In the genomic region with DNA sequence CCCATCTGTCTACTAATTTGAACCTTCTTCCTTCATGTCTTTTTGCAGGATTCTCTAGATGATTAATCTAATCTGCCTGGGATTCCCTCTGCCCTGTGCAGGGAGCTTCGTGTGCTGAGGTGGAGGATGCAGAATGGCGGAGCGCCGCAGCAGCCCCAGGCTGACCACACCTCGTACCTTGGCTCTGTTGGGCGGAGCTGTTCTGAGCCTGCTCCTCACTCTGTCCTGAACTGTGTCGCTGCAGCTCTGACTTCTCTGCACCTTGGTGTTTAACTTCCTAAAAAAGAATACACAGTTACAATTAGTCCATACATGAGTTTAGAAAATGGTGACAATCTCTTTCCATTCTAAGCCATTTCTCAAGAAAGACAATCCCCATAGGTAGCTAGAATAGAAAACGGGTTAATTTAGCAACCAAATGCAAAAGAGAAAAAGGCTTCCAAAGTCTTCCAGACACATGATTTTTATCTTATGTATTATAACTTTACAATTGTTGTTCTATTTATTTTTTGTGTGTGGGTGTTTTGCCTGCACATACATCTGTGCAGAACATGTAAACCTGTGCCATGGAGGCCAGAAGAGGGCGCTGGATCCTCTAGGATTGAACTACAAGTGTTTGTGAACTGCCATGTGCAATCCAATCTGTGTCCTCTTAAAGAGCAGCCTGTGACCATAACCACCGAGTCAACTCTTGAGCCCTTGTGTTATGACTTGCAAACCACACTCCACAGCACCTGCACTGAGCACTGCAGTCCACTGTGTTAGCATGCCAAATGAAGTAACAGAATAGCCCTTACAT, we compare ENCODE assay signal across 7 mouse cellular contexts. TPM values are rescaled to one million over a fixed set of nuclear protein-coding genes. Genes with fewer than 3 reads are reported as not detected.
DNase-seq lines count a peak whose midpoint lies in the region; ATAC-seq and TF ChIP-seq lines count a peak whose summit lies in the region.

No protein-coding gene starts in this region.

- DNase-seq in urinary bladder, postnatal 14 days (ENCODE audit: low spot score): peak; percentile 77
- no peak for DNase-seq in urinary bladder, adult 2 months (ENCODE audit: low spot score)
- peak; percentile 79 for DNase-seq in adrenal gland, postnatal 25 days
- DNase-seq in embryonic facial prominence, embryonic 11.5 days (ENCODE audit: low spot score): peak; percentile 57
- DNase-seq in hindbrain, postnatal 0 days (ENCODE audit: low spot score): peak; percentile 85
- peak; percentile 70 for DNase-seq in right cerebral cortex, postnatal 36 days (ENCODE audit: low spot score in 2 of 2)

- H3K9me3 ChIP-seq in embryonic facial prominence, embryonic 11.5 days (replicated peaks; ENCODE audit: control insufficient read depth, low read length): no peaks in the 10 kb centered on the region
- no peaks in the 10 kb centered on the region for H3K9me3 ChIP-seq in hindbrain, postnatal 0 days (ENCODE audit: low read length)
- no peaks in the 10 kb centered on the region for H3K9me3 ChIP-seq in limb, embryonic 13.5 days

- no peaks in the 10 kb centered on the region for H3K4me1 ChIP-seq in embryonic facial prominence, embryonic 11.5 days (ENCODE audit: control insufficient read depth, insufficient read depth, low read length)
- no peaks in the 10 kb centered on the region for H3K4me1 ChIP-seq in hindbrain, postnatal 0 days (ENCODE audit: insufficient read depth, low read length)
- no peaks in the 10 kb centered on the region for H3K4me1 ChIP-seq in limb, embryonic 13.5 days

- H3K9ac ChIP-seq in embryonic facial prominence, embryonic 11.5 days (replicated peaks; ENCODE audit: low read length): no peak overlapping the region
- no peak overlapping the region for H3K9ac ChIP-seq in hindbrain, postnatal 0 days (replicated peaks; ENCODE audit: low read length)
- no peak overlapping the region for H3K9ac ChIP-seq in limb, embryonic 13.5 days

- no peak overlapping the region for H3K4me2 ChIP-seq in embryonic facial prominence, embryonic 11.5 days (ENCODE audit: low read depth, low read length)
- no peak overlapping the region for H3K4me2 ChIP-seq in hindbrain, postnatal 0 days (ENCODE audit: low read depth, low read length)
- H3K4me2 ChIP-seq in limb, embryonic 13.5 days (replicated peaks): no peak overlapping the region

- peaks cover 5% of the 10 kb centered on the region for H3K36me3 ChIP-seq in embryonic facial prominence, embryonic 11.5 days (replicated peaks; ENCODE audit: control insufficient read depth, insufficient read depth, low read depth, low read length)
- H3K36me3 ChIP-seq in hindbrain, postnatal 0 days (ENCODE audit: insufficient read depth, low read length): peaks cover 31% of the 10 kb centered on the region
- peaks cover 68% of the 10 kb centered on the region for H3K36me3 ChIP-seq in limb, embryonic 13.5 days

- TF ChIP-seq CTCF in hindbrain, postnatal 0 days (IDR thresholded peaks at IDR 0.05; ENCODE audit: low read depth): peak; percentile 81

- H3K4me3 ChIP-seq in embryonic facial prominence, embryonic 11.5 days (ENCODE audit: low read depth, low read length): no peak overlapping the region
- H3K4me3 ChIP-seq in hindbrain, postnatal 0 days (ENCODE audit: low read length): no peak overlapping the region
- no peak overlapping the region for H3K4me3 ChIP-seq in limb, embryonic 13.5 days

- no peaks in the 10 kb centered on the region for H3K27me3 ChIP-seq in embryonic facial prominence, embryonic 11.5 days (ENCODE audit: control insufficient read depth, insufficient read depth, low read length)
- no peaks in the 10 kb centered on the region for H3K27me3 ChIP-seq in hindbrain, postnatal 0 days (ENCODE audit: insufficient read depth, low read length)
- no peaks in the 10 kb centered on the region for H3K27me3 ChIP-seq in limb, embryonic 13.5 days

- H3K27ac ChIP-seq in embryonic facial prominence, embryonic 11.5 days (replicated peaks; ENCODE audit: low read depth, low read length): no peak overlapping the region
- no peak overlapping the region for H3K27ac ChIP-seq in hindbrain, postnatal 0 days
- H3K27ac ChIP-seq in limb, embryonic 13.5 days: no peak overlapping the region

- ATAC-seq in embryonic facial prominence, embryonic 11.5 days (replicated peaks; ENCODE audit: insufficient number of reproducible peaks, low FRiP score, low TSS enrichment, low read depth): no peak
- ATAC-seq in hindbrain, postnatal 0 days: peak; percentile 76
- peak; percentile 40; the same call in 1 of the 2 replicates for ATAC-seq in limb, embryonic 13.5 days (ENCODE audit: low FRiP score, low read depth)

- 82% methylated on average over 10 of the region's 10 CpGs for WGBS in embryonic facial prominence, embryonic 11.5 days
- WGBS in hindbrain, postnatal 0 days: 77% methylated on average over 10 of the region's 10 CpGs
- 75% methylated on average over 10 of the region's 10 CpGs for WGBS in limb, embryonic 13.5 days

RNA-seq across cellular contexts. Expression of gene Rnf169, which starts 53.1 kb away (rescaled TPM):
- polyA plus RNA-seq in urinary bladder, adult 2 months (2012; rRNA removed): 5.2 and 8.0 TPM in 2 replicates
- 16.8 and 19.8 TPM in 2 replicates for total RNA-seq in adrenal gland, postnatal 25 days (2021)
- polyA plus RNA-seq in embryonic facial prominence, embryonic 11.5 days (2014; fragmentation: Nextera tagmentation; extraction: Ambion mirVana): 6.9 and 7.4 TPM in 2 replicates
- total RNA-seq in hindbrain, postnatal 0 days (2014; rRNA removed): 13.9 and 14.2 TPM in 2 replicates
- 2.6 and 2.7 TPM in 2 replicates for polyA plus RNA-seq in hindbrain, postnatal 0 days (2015; fragmentation: Nextera tagmentation; extraction: Ambion mirVana)
- polyA plus RNA-seq in limb, embryonic 13.5 days (2015; fragmentation: Nextera tagmentation; extraction: Ambion mirVana): 6.4 and 6.6 TPM in 2 replicates
